Mouse (Mus musculus) frontal cortex, postnatal 25 days (tissue): Measurements from ENCODE around the gene Tmem132d.

Source experiments
- DNase-seq, 2 experiments: peaks; one replicate each; pipeline ENCODE4 v3.0.0; 2022; ENCODE audit warnings: low spot score in 2 of 2

Gene Tmem132d

GRCm38 (mm10) chr5:128432916-128433315 lies at the start of gene Tmem132d:
Gene Tmem132d, minus strand, starts transcription at chr5:128433077.
- DNase-seq: peak; percentile 44 to 61

GRCm38 (mm10) chr5:128480816-128481215 lies 47.9 kb upstream of the Tmem132d start:
- DNase-seq: no peak

GRCm38 (mm10) chr5:128475372-128475771 lies 42.5 kb upstream of the Tmem132d start:
- DNase-seq: no peak

- DNase-seq: no peak
Observed at GRCm38 (mm10) chr5:128469812-128470211, 36.9 kb upstream of the Tmem132d start.

- DNase-seq: no peak
Observed at GRCm38 (mm10) chr5:128464514-128464913, 31.6 kb upstream of the Tmem132d start.

GRCm38 (mm10) chr5:128460605-128461004 lies 27.7 kb upstream of the Tmem132d start:
- DNase-seq: no peak

GRCm38 (mm10) chr5:128455732-128456131 lies 22.9 kb upstream of the Tmem132d start:
- no peak for DNase-seq

- DNase-seq: no peak
Observed at GRCm38 (mm10) chr5:128452196-128452595, 19.3 kb upstream of the Tmem132d start.

- DNase-seq: no peak
Observed at GRCm38 (mm10) chr5:128450808-128451207, 17.9 kb upstream of the Tmem132d start.

GRCm38 (mm10) chr5:128444876-128445275 lies 12.0 kb upstream of the Tmem132d start:
- DNase-seq: no peak

- DNase-seq: no peak
Observed at GRCm38 (mm10) chr5:128443848-128444247, 11.0 kb upstream of the Tmem132d start.

- DNase-seq: no peak
Observed at GRCm38 (mm10) chr5:128441121-128441520, 8.2 kb upstream of the Tmem132d start.

GRCm38 (mm10) chr5:128439828-128440227 lies 7.0 kb upstream of the Tmem132d start:
- peak; percentile 70 for DNase-seq

GRCm38 (mm10) chr5:128438078-128438477 lies 5.2 kb upstream of the Tmem132d start:
- DNase-seq: no peak

GRCm38 (mm10) chr5:128436909-128437308 lies 4.0 kb upstream of the Tmem132d start:
- DNase-seq: peak; percentile 75 to 79

GRCm38 (mm10) chr5:128435683-128436082 lies 2.8 kb upstream of the Tmem132d start:
- no peak for DNase-seq

- no peak for DNase-seq
Observed at GRCm38 (mm10) chr5:128433786-128434185, 909 bp upstream of the Tmem132d start.

- no peak for DNase-seq
Observed at GRCm38 (mm10) chr5:128432422-128432821, 455 bp downstream of the Tmem132d start.

- DNase-seq: no peak
Observed at GRCm38 (mm10) chr5:128424636-128425035, 8.2 kb downstream of the Tmem132d start.

- DNase-seq: no peak
Observed at GRCm38 (mm10) chr5:128424213-128424612, 8.7 kb downstream of the Tmem132d start.

GRCm38 (mm10) chr5:128422090-128422489 lies 10.8 kb downstream of the Tmem132d start:
- no peak for DNase-seq

GRCm38 (mm10) chr5:128418149-128418710 lies 14.6 kb downstream of the Tmem132d start:
- no peak for DNase-seq

GRCm38 (mm10) chr5:128414056-128414455 lies 18.8 kb downstream of the Tmem132d start:
- no peak for DNase-seq

GRCm38 (mm10) chr5:128412306-128412705 lies 20.6 kb downstream of the Tmem132d start:
- no peak for DNase-seq
